Mouse (Mus musculus) central nervous system, embryonic 11.5 days (tissue): ENCODE data around the gene Gm36864. TPM values are rescaled to one million over a fixed set of nuclear protein-coding genes. Genes with fewer than 3 reads are reported as not detected.

Experiments used
- polyA plus RNA-seq: library from polyadenylated mRNA; depleted of rRNA; stranded (reverse); fragments of >200 nt; gene quantifications from 2 replicates; pipeline ENCODE4 v1.2.3, GENCODE M21; 2012; rRNA removed

Gene Gm36864
- not detected in 2 replicates for polyA plus RNA-seq

GRCm38 (mm10) chr7:44235909-44236308, at the start of gene Gm36864:
TSS of gene Gm36864 (plus strand) at chr7:44236177.

GRCm38 (mm10) chr7:44187936-44188335, 48.0 kb upstream of the Gm36864 start, which contains the start of gene Klk1b24:
TSS of gene Klk1b24 (plus strand) at chr7:44188236.

GRCm38 (mm10) chr7:44197891-44198290, 38.1 kb upstream of the Gm36864 start, which contains the start of gene Klk1b3:
TSS of gene Klk1b3 (plus strand) at chr7:44198191.

GRCm38 (mm10) chr7:44207135-44207534, 28.8 kb upstream of the Gm36864 start, which contains the start of gene Klk1b4:
TSS of gene Klk1b4 (plus strand) at chr7:44207435.

GRCm38 (mm10) chr7:44215645-44216044, 20.3 kb upstream of the Gm36864 start, which contains the start of gene Klk1b5:
TSS of gene Klk1b5 (plus strand) at chr7:44215945.

GRCm38 (mm10) chr7:44225076-44225475, 10.9 kb upstream of the Gm36864 start, which contains the start of gene Klk1:
TSS of gene Klk1 (plus strand) at chr7:44225360.

GRCm38 (mm10) chr7:44246055-44246983, 10.3 kb downstream of the Gm36864 start, which contains the start of the genes 1700028J19Rik and 2410002F23Rik:
TSS of gene 1700028J19Rik (minus strand) at chr7:44246695.
TSS of gene 2410002F23Rik (plus strand) at chr7:44246722.

GRCm38 (mm10) chr7:44257278-44257677, 21.3 kb downstream of the Gm36864 start, which contains the start of gene Acp4:
TSS of gene Acp4 (minus strand) at chr7:44257378.

GRCm38 (mm10) chr7:44261147-44261546, 25.2 kb downstream of the Gm36864 start, which contains the start of gene Gm15517:
TSS of gene Gm15517 (plus strand) at chr7:44261447.

Other genes with a start within 250 kb of the Gm36864 start
- gene Klk1b11, start 240.3 kb upstream of the Gm36864 start, polyA plus RNA-seq, result not detected in 2 replicates
- gene Klk1b26, start 224.0 kb upstream of the Gm36864 start, polyA plus RNA-seq, result not detected in 2 replicates
- not detected in 2 replicates for gene Klk1b27, start 183.9 kb upstream of the Gm36864 start, polyA plus RNA-seq
- not detected in 2 replicates for gene Klk1b21, start 133.8 kb upstream of the Gm36864 start, polyA plus RNA-seq
- gene Klk1b22, start 123.5 kb upstream of the Gm36864 start, polyA plus RNA-seq, result not detected in 2 replicates
- not detected in 2 replicates for gene Klk1b16, start 99.4 kb upstream of the Gm36864 start, polyA plus RNA-seq
- gene Klk1b24, start 47.9 kb upstream of the Gm36864 start, polyA plus RNA-seq, result 0.07 and 0.10 TPM in 2 replicates
- not detected in 2 replicates for gene Klk1b3, start 38.0 kb upstream of the Gm36864 start, polyA plus RNA-seq
- gene Klk1b4, start 28.7 kb upstream of the Gm36864 start, polyA plus RNA-seq, result not detected in 2 replicates
- not detected in 2 replicates for gene Klk1b5, start 20.2 kb upstream of the Gm36864 start, polyA plus RNA-seq
- 0.17 TPM in 1 of 2 replicates, not detected in the other for gene Klk1, start 10.8 kb upstream of the Gm36864 start, polyA plus RNA-seq
- 0.86 and 1.6 TPM in 2 replicates for gene 1700028J19Rik, start 10.5 kb downstream of the Gm36864 start, polyA plus RNA-seq
- gene 2410002F23Rik, start 10.5 kb downstream of the Gm36864 start, polyA plus RNA-seq, result 151 and 244 TPM in 2 replicates
- gene Acp4, start 21.2 kb downstream of the Gm36864 start, polyA plus RNA-seq, result not detected in 2 replicates
- 0.78 TPM in 1 of 2 replicates, not detected in the other for gene Gm15517, start 25.3 kb downstream of the Gm36864 start, polyA plus RNA-seq
- 1.2 and 1.5 TPM in 2 replicates for gene Clec11a, start 70.7 kb downstream of the Gm36864 start, polyA plus RNA-seq
- 7.0 and 8.0 TPM in 2 replicates for gene Shank1, start 74.1 kb downstream of the Gm36864 start, polyA plus RNA-seq
- gene Syt3, start 147.9 kb downstream of the Gm36864 start, polyA plus RNA-seq, result 1.9 and 2.4 TPM in 2 replicates
- 2.5 and 6.3 TPM in 2 replicates for gene 1700008O03Rik, start 149.6 kb downstream of the Gm36864 start, polyA plus RNA-seq
- 62.6 and 90.8 TPM in 2 replicates for gene Lrrc4b, start 192.8 kb downstream of the Gm36864 start, polyA plus RNA-seq
- 7.5 and 7.7 TPM in 2 replicates for gene Aspdh, start 229.2 kb downstream of the Gm36864 start, polyA plus RNA-seq
- gene Josd2, start 231.8 kb downstream of the Gm36864 start, polyA plus RNA-seq, result 91.6 and 95.2 TPM in 2 replicates